Mouse (Mus musculus): ENCODE results near the gene Slc11a2. TPM values are rescaled to one million over a fixed set of nuclear protein-coding genes. Genes with fewer than 3 reads are reported as not detected.
A peak's percentile ranks its signal among the peaks of the same experiment; 100 is the strongest.
"Not testable (repeated sequence)": the region's sequence is repeated elsewhere in the genome, so short reads cannot be mapped to it uniquely, and the experiment has no call there.

The Slc11a2 gene
- total RNA-seq, 1 experiment, result 59.8 TPM

- H3K9me3 ChIP-seq (ENCODE audit: control insufficient read depth, insufficient read depth, low read depth, low read length), result no peaks in the 10 kb centered on the region
- in situ Hi-C loops (cut with MboI; ENCODE audit: low sequenced_read_pairs in 2 of 2, unreplicated experiment in 2 of 2), result no loop called here
- H3K9ac ChIP-seq (ENCODE audit: insufficient read depth, low read depth, low read length, poor library complexity, severe bottlenecking), result no peak within 1 kb of the TSS
- no peaks in the 10 kb centered on the region for H3K36me3 ChIP-seq (ENCODE audit: control insufficient read depth, insufficient read depth, low read length, poor library complexity, severe bottlenecking)
- H3K27ac ChIP-seq (ENCODE audit: insufficient read depth, low read depth, low read length, poor library complexity, severe bottlenecking), result no peak within 1 kb of the TSS
- no peaks in the 10 kb centered on the region for H3K4me1 ChIP-seq (ENCODE audit: control insufficient read depth in 2 of 2, insufficient read depth in 2 of 2, low read length in 2 of 2, poor library complexity in 1 of 2)
- H3K4me3 ChIP-seq (ENCODE audit: insufficient read depth in 1 of 2, low read depth in 1 of 2, low read length in 2 of 2, poor library complexity in 1 of 2, severe bottlenecking in 1 of 2), result no peak within 1 kb of the TSS
- TF ChIP-seq ZC3H11A (IDR thresholded peaks at IDR 0.05; ENCODE audit: borderline replicate concordance, low read depth, low read length) (no peak), HCFC1 (IDR thresholded peaks at IDR 0.05; ENCODE audit: borderline replicate concordance, insufficient read depth, low read length) (no peak), ZNF384 (IDR thresholded peaks at IDR 0.05; ENCODE audit: low read depth, low read length) (no peak), CHD2 (IDR thresholded peaks at IDR 0.05; ENCODE audit: low read depth, low read length) (no peak), MAFK (IDR thresholded peaks at IDR 0.05; ENCODE audit: insufficient read depth, low read depth, low read length) (no peak)
- no peak for DNase-seq (ENCODE audit: low read depth, low spot score)
Measured at GRCm38 (mm10) chr15:100364242-100364641, 60.6 kb downstream of the Slc11a2 start, which contains the start of gene Higd1c. TSS of gene Higd1c (plus strand) at chr15:100364542.

GRCm38 (mm10) chr15:100355876-100356275, 69.0 kb downstream of the Slc11a2 start:
- Histone ChIP-seq H3K27ac (ENCODE audit: insufficient read depth, low read depth, low read length, poor library complexity, severe bottlenecking) (no peak overlapping the region), H3K4me1 (ENCODE audit: control insufficient read depth in 2 of 2, insufficient read depth in 2 of 2, low read length in 2 of 2, poor library complexity in 1 of 2) (no peaks in the 10 kb centered on the region)
- in situ Hi-C loops (cut with MboI; ENCODE audit: low sequenced_read_pairs in 2 of 2, unreplicated experiment in 2 of 2), result loop anchor here (5.0 kb wide), 1 partner anchor 44 kb away; no protein-coding TSS in a partner anchor

GRCm38 (mm10) chr15:100353399-100353798, 71.5 kb downstream of the Slc11a2 start:
- H3K4me1 ChIP-seq (ENCODE audit: control insufficient read depth in 2 of 2, insufficient read depth in 2 of 2, low read length in 2 of 2, poor library complexity in 1 of 2); H3K36me3 ChIP-seq (ENCODE audit: control insufficient read depth, insufficient read depth, low read length, poor library complexity, severe bottlenecking); H3K27ac ChIP-seq (ENCODE audit: insufficient read depth, low read depth, low read length, poor library complexity, severe bottlenecking); in situ Hi-C loops (cut with MboI; ENCODE audit: low sequenced_read_pairs in 2 of 2, unreplicated experiment in 2 of 2); H3K9me3 ChIP-seq (ENCODE audit: control insufficient read depth, insufficient read depth, low read depth, low read length); H3K4me3 ChIP-seq (ENCODE audit: insufficient read depth in 1 of 2, low read depth in 1 of 2, low read length in 2 of 2, poor library complexity in 1 of 2, severe bottlenecking in 1 of 2); DNase-seq (ENCODE audit: low read depth, low spot score); H3K9ac ChIP-seq (ENCODE audit: insufficient read depth, low read depth, low read length, poor library complexity, severe bottlenecking): not testable (repeated sequence)

More at GRCm38 (mm10) chr15:100355876-100356275, 69.0 kb downstream of the Slc11a2 start:
- TF ChIP-seq ZNF384 (IDR thresholded peaks at IDR 0.05; ENCODE audit: low read depth, low read length), result no peak
- TF ChIP-seq HCFC1 (IDR thresholded peaks at IDR 0.05; ENCODE audit: borderline replicate concordance, insufficient read depth, low read length), result no peak
- no peak for TF ChIP-seq CHD2 (IDR thresholded peaks at IDR 0.05; ENCODE audit: low read depth, low read length)
- TF ChIP-seq ZC3H11A (IDR thresholded peaks at IDR 0.05; ENCODE audit: borderline replicate concordance, low read depth, low read length), result no peak
- no peak for TF ChIP-seq MAFK (IDR thresholded peaks at IDR 0.05; ENCODE audit: insufficient read depth, low read depth, low read length)
- H3K9ac ChIP-seq (ENCODE audit: insufficient read depth, low read depth, low read length, poor library complexity, severe bottlenecking), result no peak overlapping the region
- no peaks in the 10 kb centered on the region for H3K36me3 ChIP-seq (ENCODE audit: control insufficient read depth, insufficient read depth, low read length, poor library complexity, severe bottlenecking)
- DNase-seq (ENCODE audit: low read depth, low spot score), result no peak
- no peak overlapping the region for H3K4me3 ChIP-seq (ENCODE audit: insufficient read depth in 1 of 2, low read depth in 1 of 2, low read length in 2 of 2, poor library complexity in 1 of 2, severe bottlenecking in 1 of 2)
- no peaks in the 10 kb centered on the region for H3K9me3 ChIP-seq (ENCODE audit: control insufficient read depth, insufficient read depth, low read depth, low read length)

- H3K27ac ChIP-seq (ENCODE audit: insufficient read depth, low read depth, low read length, poor library complexity, severe bottlenecking), result no peak within 1 kb of the TSS
- H3K4me3 ChIP-seq (ENCODE audit: insufficient read depth in 1 of 2, low read depth in 1 of 2, low read length in 2 of 2, poor library complexity in 1 of 2, severe bottlenecking in 1 of 2), result peak within 1 kb of the TSS in 1 of 2 experiments; percentile 7; a peak in 1 of 4 replicates
- H3K9ac ChIP-seq (ENCODE audit: insufficient read depth, low read depth, low read length, poor library complexity, severe bottlenecking), result no peak within 1 kb of the TSS
- 0 out of 2 replicates have a peak, but pooled peaks have one; percentile 27 for TF ChIP-seq ZNF384 (IDR thresholded peaks at IDR 0.05; ENCODE audit: low read depth, low read length)
- no peak for TF ChIP-seq MAFK (IDR thresholded peaks at IDR 0.05; ENCODE audit: insufficient read depth, low read depth, low read length)
- TF ChIP-seq CHD2 (IDR thresholded peaks at IDR 0.05; ENCODE audit: low read depth, low read length), result no peak
- TF ChIP-seq ZC3H11A (IDR thresholded peaks at IDR 0.05; ENCODE audit: borderline replicate concordance, low read depth, low read length), result no peak
- no peaks in the 10 kb centered on the region for H3K9me3 ChIP-seq (ENCODE audit: control insufficient read depth, insufficient read depth, low read depth, low read length)
- H3K36me3 ChIP-seq (ENCODE audit: control insufficient read depth, insufficient read depth, low read length, poor library complexity, severe bottlenecking), result no peaks in the 10 kb centered on the region
- in situ Hi-C loops (cut with MboI; ENCODE audit: low sequenced_read_pairs in 2 of 2, unreplicated experiment in 2 of 2), result no loop called here
- no peak for DNase-seq (ENCODE audit: low read depth, low spot score)
- peaks cover 0 to 4% of the 10 kb centered on the region in 2 experiments; a peak in 1 of 4 replicates for H3K4me1 ChIP-seq (ENCODE audit: control insufficient read depth in 2 of 2, insufficient read depth in 2 of 2, low read length in 2 of 2, poor library complexity in 1 of 2)
Measured at GRCm38 (mm10) chr15:100352711-100353250, 72.1 kb downstream of the Slc11a2 start, which contains the start of the genes Methig1 and Mettl7a2. TSS of gene Methig1 (plus strand) at chr15:100353149. TSS of gene Mettl7a2 (plus strand) at chr15:100353200.
